In the genomic region with DNA sequence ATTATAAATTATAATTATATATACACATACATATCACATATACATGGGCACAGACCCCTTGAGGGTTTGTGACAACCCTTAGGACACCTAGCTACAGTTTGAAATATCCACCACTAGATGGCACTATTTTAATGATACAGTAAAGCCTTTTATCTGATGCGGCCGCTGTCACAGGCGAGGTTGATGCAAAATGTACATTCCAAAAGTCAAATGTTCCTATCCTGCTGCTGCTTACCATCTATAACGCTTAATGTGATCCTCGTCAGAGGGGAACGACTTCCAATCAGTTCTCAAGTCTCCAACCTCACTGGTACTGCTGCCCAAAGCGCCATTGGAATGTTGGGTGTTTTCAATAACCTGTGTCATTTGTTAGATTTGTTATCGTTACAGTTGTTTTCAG, we compare ENCODE assay signal across 8 mouse cellular contexts.
DNase-seq lines count a peak whose midpoint lies in the region.

No protein-coding gene starts in this region.

- intact Hi-C loops in gastrocnemius, postnatal 36 days (cut with DNase I), result loop anchor here (10.0 kb wide), 1 partner anchor 280 kb away; no protein-coding TSS in a partner anchor

- DNase-seq in kidney, adult 18-20 months, result peak; percentile 3
- no peak for DNase-seq in kidney, postnatal 4 days
- DNase-seq in 416B (ENCODE audit: low read depth) (peak; percentile 29), MN1 (ENCODE audit: low spot score) (peak; percentile 7)
- DNase-seq in embryo, embryonic 10.5 days (ENCODE audit: low spot score), result peak; percentile 53
- no peak for DNase-seq in urinary bladder, adult 2 months (ENCODE audit: low spot score)
- no peak for DNase-seq in gastrocnemius, postnatal 36 days
- DNase-seq in heart, postnatal 4 days, result no peak

Comparison
In these comparisons a context has a peak if more than half of its experiments do, and no peak if none do; other contexts are left out.
1. DNase-seq: peak in kidney, adult 18-20 months (single experiment), 416B (single experiment), MN1 (single experiment) and embryo, embryonic 10.5 days (single experiment); none in kidney, postnatal 4 days (0 of 2), urinary bladder, adult 2 months (single experiment), gastrocnemius, postnatal 36 days (0 of 2) and heart, postnatal 4 days (single experiment).